Mouse (Mus musculus): ENCODE data around the gene Efemp2. TPM values are rescaled to one million over a fixed set of nuclear protein-coding genes. Genes with fewer than 3 reads are reported as not detected.
A peak's percentile ranks its signal among the peaks of the same experiment; 100 is the strongest.

The Efemp2 gene
- polyA plus RNA-seq, 1 experiment from 2014 or later, result 99.7 TPM

- DNase-seq (ENCODE audit: low spot score), result no peak
- Histone ChIP-seq H3K9me3 (replicated peaks) (no peaks in the 10 kb centered on the region), H3K27ac (no peak overlapping the region), H3K4me3 (0 out of 2 replicates have a peak overlapping the region, but pooled peaks have one; percentile 83), H3K36me3 (peaks cover 29% of the 10 kb centered on the region), H3K27me3 (ENCODE audit: low read depth, poor library complexity, severe bottlenecking) (no peaks in the 10 kb centered on the region), H3K4me1 (peaks cover 38% of the 10 kb centered on the region)
- 80% methylated on average over 3 of the region's 3 CpGs for whole genome bisulfite sequencing
These were observed 897 bp upstream of the Efemp2 start for GRCm38 (mm10) chr19:5472857-5473256.

GRCm38 (mm10) chr19:5474281-5475068 lies 721 bp downstream of the Efemp2 start:
- 1% methylated on average over 68 of the region's 68 CpGs for WGBS
- peak overlapping the region; percentile 83 for H3K4me3 ChIP-seq
- peak overlapping the region; percentile 97 for H3K27ac ChIP-seq
- H3K27me3 ChIP-seq (ENCODE audit: low read depth, poor library complexity, severe bottlenecking), result no peaks in the 10 kb centered on the region
- H3K9me3 ChIP-seq (replicated peaks), result no peaks in the 10 kb centered on the region
- H3K36me3 ChIP-seq, result peaks cover 40% of the 10 kb centered on the region
- DNase-seq (ENCODE audit: low spot score), result peak; percentile 68
- peaks cover 38% of the 10 kb centered on the region for H3K4me1 ChIP-seq

- H3K4me3 ChIP-seq, result peak overlapping the region; percentile 83
- no peaks in the 10 kb centered on the region for H3K9me3 ChIP-seq (replicated peaks)
- 21% methylated on average over 13 of the region's 13 CpGs for WGBS
- peaks cover 47% of the 10 kb centered on the region for H3K36me3 ChIP-seq
- H3K27ac ChIP-seq, result peak overlapping the region; percentile 97
- peak; percentile 64 for DNase-seq (ENCODE audit: low spot score)
- no peaks in the 10 kb centered on the region for H3K27me3 ChIP-seq (ENCODE audit: low read depth, poor library complexity, severe bottlenecking)
- peaks cover 38% of the 10 kb centered on the region for H3K4me1 ChIP-seq
These were observed 1.4 kb downstream of the Efemp2 start for GRCm38 (mm10) chr19:5475069-5475714.

- no peak for DNase-seq (ENCODE audit: low spot score)
- Histone ChIP-seq H3K4me3 (no peak overlapping the region), H3K36me3 (peaks cover 67% of the 10 kb centered on the region), H3K27me3 (ENCODE audit: low read depth, poor library complexity, severe bottlenecking) (no peaks in the 10 kb centered on the region), H3K9me3 (replicated peaks) (no peaks in the 10 kb centered on the region), H3K4me1 (peaks cover 38% of the 10 kb centered on the region), H3K27ac (no peak overlapping the region)
- WGBS, result 88% methylated on average over 10 of the region's 10 CpGs
These were observed 3.4 kb downstream of the Efemp2 start for GRCm38 (mm10) chr19:5477004-5477667.

- Histone ChIP-seq H3K4me1 (peaks cover 38% of the 10 kb centered on the region), H3K9me3 (replicated peaks) (no peaks in the 10 kb centered on the region), H3K27me3 (ENCODE audit: low read depth, poor library complexity, severe bottlenecking) (no peaks in the 10 kb centered on the region), H3K4me3 (no peak overlapping the region), H3K36me3 (peaks cover 73% of the 10 kb centered on the region), H3K27ac (no peak overlapping the region)
- no peak for DNase-seq (ENCODE audit: low spot score)
- 93% methylated on average over 18 of the region's 18 CpGs for WGBS
These were observed 4.0 kb downstream of the Efemp2 start for GRCm38 (mm10) chr19:5477668-5478300.

- no peak for DNase-seq (ENCODE audit: low spot score)
- WGBS, result 94% methylated on average over 10 of the region's 10 CpGs
- no peaks in the 10 kb centered on the region for H3K27me3 ChIP-seq (ENCODE audit: low read depth, poor library complexity, severe bottlenecking)
- no peak overlapping the region for H3K27ac ChIP-seq
- H3K4me1 ChIP-seq, result peaks cover 18% of the 10 kb centered on the region
- H3K36me3 ChIP-seq, result peaks cover 96% of the 10 kb centered on the region
- no peaks in the 10 kb centered on the region for H3K9me3 ChIP-seq (replicated peaks)
- 0 out of 2 replicates have a peak overlapping the region, but pooled peaks have one; percentile 4 for H3K4me3 ChIP-seq
These were observed 6.3 kb downstream of the Efemp2 start for GRCm38 (mm10) chr19:5480016-5480415.

GRCm38 (mm10) chr19:5481398-5481797 lies 7.6 kb downstream of the Efemp2 start:
- no peak overlapping the region for H3K4me3 ChIP-seq
- 91% methylated on average over 10 of the region's 10 CpGs for WGBS
- H3K27ac ChIP-seq, result no peak overlapping the region
- H3K27me3 ChIP-seq (ENCODE audit: low read depth, poor library complexity, severe bottlenecking), result no peaks in the 10 kb centered on the region
- H3K9me3 ChIP-seq (replicated peaks), result no peaks in the 10 kb centered on the region
- H3K36me3 ChIP-seq, result peaks cover 99% of the 10 kb centered on the region
- no peak for DNase-seq (ENCODE audit: low spot score)
- peaks cover 9% of the 10 kb centered on the region for H3K4me1 ChIP-seq

- WGBS, result 96% methylated on average over 19 of the region's 19 CpGs
- no peak overlapping the region for H3K4me3 ChIP-seq
- H3K9me3 ChIP-seq (replicated peaks), result no peaks in the 10 kb centered on the region
- no peak for DNase-seq (ENCODE audit: low spot score)
- peaks cover 82% of the 10 kb centered on the region for H3K36me3 ChIP-seq
- no peak overlapping the region for H3K27ac ChIP-seq
- H3K27me3 ChIP-seq (ENCODE audit: low read depth, poor library complexity, severe bottlenecking), result no peaks in the 10 kb centered on the region
- H3K4me1 ChIP-seq, result peaks cover 22% of the 10 kb centered on the region
These were observed 9.9 kb downstream of the Efemp2 start for GRCm38 (mm10) chr19:5483386-5484359.

- H3K36me3 ChIP-seq, result peaks cover 74% of the 10 kb centered on the region
- no peaks in the 10 kb centered on the region for H3K27me3 ChIP-seq (ENCODE audit: low read depth, poor library complexity, severe bottlenecking)
- 95% methylated on average over 5 of the region's 5 CpGs for WGBS
- DNase-seq (ENCODE audit: low spot score), result no peak
- H3K27ac ChIP-seq, result no peak overlapping the region
- H3K9me3 ChIP-seq (replicated peaks), result no peaks in the 10 kb centered on the region
- H3K4me3 ChIP-seq, result no peak overlapping the region
- H3K4me1 ChIP-seq, result peaks cover 29% of the 10 kb centered on the region
These were observed 10.7 kb downstream of the Efemp2 start for GRCm38 (mm10) chr19:5484496-5484895.

GRCm38 (mm10) chr19:5485371-5485770 lies 11.6 kb downstream of the Efemp2 start:
- Histone ChIP-seq H3K27me3 (ENCODE audit: low read depth, poor library complexity, severe bottlenecking) (no peaks in the 10 kb centered on the region), H3K36me3 (peaks cover 65% of the 10 kb centered on the region), H3K9me3 (replicated peaks) (no peaks in the 10 kb centered on the region), H3K4me3 (no peak overlapping the region), H3K4me1 (peaks cover 34% of the 10 kb centered on the region), H3K27ac (no peak overlapping the region)
- 95% methylated on average over 8 of the region's 8 CpGs for WGBS
- DNase-seq (ENCODE audit: low spot score), result no peak

- DNase-seq (ENCODE audit: low spot score), result no peak
- no peaks in the 10 kb centered on the region for H3K9me3 ChIP-seq (replicated peaks)
- no peak overlapping the region for H3K27ac ChIP-seq
- H3K4me3 ChIP-seq, result 0 out of 2 replicates have a peak overlapping the region, but pooled peaks have one; percentile 97
- H3K4me1 ChIP-seq, result peaks cover 34% of the 10 kb centered on the region
- H3K36me3 ChIP-seq, result peaks cover 61% of the 10 kb centered on the region
- 93% methylated on average over 7 of the region's 7 CpGs for WGBS
- no peaks in the 10 kb centered on the region for H3K27me3 ChIP-seq (ENCODE audit: low read depth, poor library complexity, severe bottlenecking)
These were observed 12.1 kb downstream of the Efemp2 start for GRCm38 (mm10) chr19:5485821-5486220.

- 93% methylated on average over 8 of the region's 8 CpGs for WGBS
- no peak for DNase-seq (ENCODE audit: low spot score)
- Histone ChIP-seq H3K4me1 (peaks cover 34% of the 10 kb centered on the region), H3K36me3 (peaks cover 56% of the 10 kb centered on the region), H3K27me3 (ENCODE audit: low read depth, poor library complexity, severe bottlenecking) (no peaks in the 10 kb centered on the region), H3K9me3 (replicated peaks) (no peaks in the 10 kb centered on the region), H3K27ac (no peak overlapping the region), H3K4me3 (peak overlapping the region; percentile 97)
These were observed 12.5 kb downstream of the Efemp2 start for GRCm38 (mm10) chr19:5486286-5486685.

Measured in limb, embryonic 10.5 days (tissue).